Mouse (Mus musculus) ES-Bruce4 (cell line): Measurements from ENCODE around the gene Mesp2.

Source experiments
- CTCF ChIP-seq: IDR thresholded peaks from one replicate; pipeline ENCODE4 v1.8.1; 2011; ENCODE audit warnings: low read depth, low read length
- EP300 ChIP-seq: IDR thresholded peaks from 2 replicates; pipeline ENCODE4 v1.6.1; 2011; ENCODE audit warnings: low read depth, low read length; ENCODE audit not compliant: insufficient read depth
- POLR2A ChIP-seq: IDR thresholded peaks from one replicate; pipeline ENCODE4 v1.8.1; 2011; ENCODE audit warnings: low read length; ENCODE audit not compliant: insufficient read depth

- no peak for TF ChIP-seq EP300
- TF ChIP-seq CTCF, result no peak
- no peak for TF ChIP-seq POLR2A
Measured at GRCm38 (mm10) chr7:79822092-79822695, 11.7 kb downstream of the Mesp2 start.
